Mouse (Mus musculus) lung, adult 2 months (tissue): Measurements from ENCODE around the gene Ptgr1.

Experiments used
- CTCF ChIP-seq: fragments of 200-500 bp; IDR thresholded peaks from 2 replicates; pipeline ENCODE4 v1.5.1; 2011; ENCODE audit warnings: mild to moderate bottlenecking, low read length, control low read depth; ENCODE audit not compliant: insufficient read depth
- POLR2A ChIP-seq: fragments of 200-500 bp; IDR thresholded peaks from 2 replicates; pipeline ENCODE4 v1.6.1; 2011; ENCODE audit warnings: low read depth, mild to moderate bottlenecking, control low read depth, low read length, borderline replicate concordance; ENCODE audit errors: extremely low read depth

DNA sequence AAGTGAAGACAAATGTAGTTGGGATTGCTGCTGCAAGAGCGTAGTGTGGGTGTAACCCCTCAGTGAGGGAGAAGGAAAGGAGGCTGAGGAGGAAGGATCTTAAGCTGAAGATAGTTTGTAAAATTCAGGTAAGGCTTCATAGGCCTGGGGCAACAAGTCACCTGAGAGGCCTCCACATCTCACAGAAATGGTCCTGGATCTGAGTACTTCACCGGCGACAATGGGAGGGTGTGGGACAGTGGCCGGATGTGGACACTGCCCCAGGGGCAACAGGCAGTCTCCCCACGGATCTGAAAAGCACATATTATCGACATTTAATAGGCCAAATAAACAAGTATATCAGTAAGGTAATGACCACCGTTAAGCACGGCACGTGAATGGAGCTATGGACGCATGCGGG lies 34.3 kb downstream of the Ptgr1 start:
- TF ChIP-seq POLR2A (no peak), CTCF (no peak)
